Mouse (Mus musculus) embryonic facial prominence, embryonic 13.5 days (tissue): ENCODE data around the gene Cenpb. TPM values are rescaled to one million over a fixed set of nuclear protein-coding genes. Genes with fewer than 3 reads are reported as not detected.

ENCODE experiments used
- ATAC-seq: fragments of 200-750 bp; cut with Nextera tagmentation; 2 replicates; pipeline ENCODE4 v1.8.0; 2017; ENCODE audit warnings: low read depth; ENCODE audit not compliant: insufficient number of reproducible peaks, insufficient read depth, low FRiP score, low TSS enrichment
- H3K27ac ChIP-seq: fragments of 300-500 bp; sonication (generic); 2 replicates; pipeline ENCODE4 v1.5.1; 2015; ENCODE audit warnings: moderate library complexity, mild to moderate bottlenecking, inconsistent platforms
- H3K27me3 ChIP-seq: fragments of 300-500 bp; sonication (generic); 2 replicates; pipeline ENCODE4 v1.6.1; 2015; ENCODE audit warnings: mild to moderate bottlenecking, inconsistent platforms
- H3K36me3 ChIP-seq: fragments of 300-500 bp; sonication (generic); 2 replicates; pipeline ENCODE4 v1.6.1; 2015; ENCODE audit warnings: mild to moderate bottlenecking, inconsistent platforms
- H3K4me1 ChIP-seq: fragments of 300-500 bp; sonication (generic); 2 replicates; pipeline ENCODE4 v1.6.1; 2015; ENCODE audit warnings: inconsistent platforms
- H3K4me2 ChIP-seq: fragments of 300-500 bp; sonication (generic); 2 replicates; pipeline ENCODE4 v1.6.1; 2015; ENCODE audit warnings: moderate library complexity, mild to moderate bottlenecking, inconsistent platforms
- H3K4me3 ChIP-seq: fragments of 300-500 bp; sonication (generic); 2 replicates; pipeline ENCODE4 v1.5.1; 2015; ENCODE audit warnings: mild to moderate bottlenecking, inconsistent platforms
- H3K9ac ChIP-seq: fragments of 300-500 bp; sonication (generic); 2 replicates; pipeline ENCODE4 v1.6.1; 2015; ENCODE audit warnings: mild to moderate bottlenecking, inconsistent platforms
- H3K9me3 ChIP-seq: fragments of 300-500 bp; sonication (generic); 2 replicates; pipeline ENCODE4 v1.6.1; 2016; ENCODE audit warnings: inconsistent platforms
- WGBS: fragments of 180-500 bp; shearing (Covaris S2); methylation state at CpG from one replicate; pipeline ENCODE4 v1.1.7; 2015; ENCODE audit warnings: mixed read lengths; 5-methylcytosine and 5-hydroxymethylcytosine counted together
- polyA plus RNA-seq: library from polyadenylated mRNA; unstranded; fragments of >200 nt; fragmentation: Nextera tagmentation; extraction: Ambion mirVana; gene quantifications from 2 replicates; pipeline ENCODE4 v1.2.1, GENCODE M21; 2015

Cenpb gene
- polyA plus RNA-seq, 1 experiment from 2014 or later = 12.3 TPM

DNA sequence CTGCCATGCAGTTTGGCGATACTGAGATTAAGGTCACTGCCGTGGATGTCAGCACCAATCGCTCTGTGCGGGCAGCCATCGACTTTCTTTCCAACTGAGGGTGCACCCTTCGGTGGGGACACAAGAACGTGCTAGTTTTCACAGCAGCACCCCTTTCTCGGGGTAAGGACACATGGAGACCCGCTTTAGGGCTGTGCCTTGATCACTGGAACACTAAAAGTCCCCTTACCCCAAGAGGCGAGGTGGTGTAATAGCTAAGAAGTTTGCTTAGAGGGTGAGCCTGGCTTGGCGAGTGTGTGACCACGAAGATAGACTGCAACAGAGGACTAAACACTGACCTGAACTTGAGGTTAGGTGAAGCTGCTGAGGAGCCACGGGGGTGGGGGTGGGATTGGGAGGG, 34.7 kb downstream of the Cenpb start:
- no peak overlapping the region for H3K27ac ChIP-seq
- ATAC-seq = no peak

DNA sequence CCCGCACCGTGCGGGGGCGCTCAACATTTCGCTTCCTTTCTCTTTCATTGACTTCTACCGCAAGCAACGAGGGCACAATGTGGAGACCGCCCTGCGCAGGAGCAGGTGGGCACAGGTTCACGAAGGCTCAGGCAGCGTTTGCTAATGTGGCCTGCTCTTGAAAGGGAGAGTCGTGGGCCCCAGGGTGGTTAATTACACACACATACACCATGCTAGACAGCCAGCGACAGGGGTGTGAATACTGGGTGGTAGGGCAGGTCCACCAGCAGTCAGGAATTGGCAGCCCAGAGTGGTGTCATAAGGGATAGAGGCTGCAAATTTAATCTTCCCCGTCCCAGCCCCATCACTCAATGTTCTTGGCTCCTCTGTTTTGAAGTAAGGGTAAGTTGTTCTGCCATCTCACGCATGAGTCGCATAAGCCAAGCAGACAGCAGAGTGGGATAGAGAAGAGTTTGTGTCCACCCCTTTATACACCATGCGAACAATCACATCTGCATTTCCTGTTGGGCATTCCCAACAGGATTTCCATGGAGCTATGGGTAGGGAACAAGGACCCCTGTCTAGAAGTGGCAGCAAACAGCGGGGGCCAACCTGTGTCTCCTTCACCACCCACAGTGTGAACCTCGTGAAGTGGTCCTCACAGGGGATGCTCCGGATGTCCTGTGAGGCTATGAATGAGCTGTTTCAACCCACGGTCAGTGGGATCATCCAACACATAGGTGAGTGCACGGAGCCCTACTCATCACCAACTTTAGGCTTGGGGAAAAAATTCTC, 36.7 kb downstream of the Cenpb start:
- Histone ChIP-seq H3K36me3 (peaks cover 96% of the 10 kb centered on the region), H3K4me3 (no peak overlapping the region), H3K4me2 (no peak overlapping the region), H3K9ac (no peak overlapping the region), H3K27ac (no peak overlapping the region), H3K27me3 (no peaks in the 10 kb centered on the region), H3K4me1 (peaks cover 5% of the 10 kb centered on the region; the same call in 1 of the 2 replicates), H3K9me3 (no peaks in the 10 kb centered on the region)
- 68% methylated on average over 22 of the region's 22 CpGs for WGBS
- no peak for ATAC-seq

More for the DNA sequence above, 34.7 kb downstream of the Cenpb start:
- Histone ChIP-seq H3K4me2 (no peak overlapping the region), H3K27me3 (no peaks in the 10 kb centered on the region), H3K9me3 (no peaks in the 10 kb centered on the region), H3K4me1 (peaks cover 5% of the 10 kb centered on the region; the same call in 1 of the 2 replicates), H3K4me3 (no peak overlapping the region), H3K9ac (no peak overlapping the region), H3K36me3 (peaks cover 90% of the 10 kb centered on the region)
- 68% methylated on average over 13 of the region's 13 CpGs for WGBS

- no peak for ATAC-seq
- Histone ChIP-seq H3K27ac (no peak overlapping the region), H3K36me3 (peaks cover 94% of the 10 kb centered on the region), H3K4me1 (peaks cover 5% of the 10 kb centered on the region; the same call in 1 of the 2 replicates), H3K27me3 (no peaks in the 10 kb centered on the region), H3K9ac (no peak overlapping the region), H3K4me3 (no peak overlapping the region), H3K9me3 (no peaks in the 10 kb centered on the region), H3K4me2 (no peak overlapping the region)
- 35% methylated on average over 18 of the region's 18 CpGs for WGBS
Measured at GRCm38 (mm10) chr2:131142592-131142991, 37.3 kb downstream of the Cenpb start.

GRCm38 (mm10) chr2:131141336-131141986, 38.4 kb downstream of the Cenpb start:
- H3K9ac ChIP-seq = no peak overlapping the region
- H3K36me3 ChIP-seq = peaks cover 89% of the 10 kb centered on the region
- H3K27me3 ChIP-seq = no peaks in the 10 kb centered on the region
- H3K9me3 ChIP-seq = no peaks in the 10 kb centered on the region
- 85% methylated on average over 8 of the region's 8 CpGs for WGBS
- H3K27ac ChIP-seq = no peak overlapping the region
- H3K4me1 ChIP-seq = peaks cover 5% of the 10 kb centered on the region; the same call in 1 of the 2 replicates
- H3K4me3 ChIP-seq = no peak overlapping the region
- no peak for ATAC-seq
- no peak overlapping the region for H3K4me2 ChIP-seq

GRCm38 (mm10) chr2:131140533-131140905, 39.3 kb downstream of the Cenpb start:
- Histone ChIP-seq H3K9ac (no peak overlapping the region), H3K4me3 (no peak overlapping the region), H3K4me2 (no peak overlapping the region), H3K4me1 (peaks cover 5% of the 10 kb centered on the region), H3K9me3 (no peaks in the 10 kb centered on the region), H3K27ac (no peak overlapping the region), H3K36me3 (peaks cover 91% of the 10 kb centered on the region), H3K27me3 (no peaks in the 10 kb centered on the region)
- ATAC-seq = no peak
- WGBS = 73% methylated on average over 5 of the region's 5 CpGs

GRCm38 (mm10) chr2:131139886-131140532, 39.9 kb downstream of the Cenpb start:
- Histone ChIP-seq H3K27ac (no peak overlapping the region), H3K27me3 (no peaks in the 10 kb centered on the region), H3K9ac (no peak overlapping the region), H3K9me3 (no peaks in the 10 kb centered on the region), H3K4me3 (no peak overlapping the region), H3K4me1 (peaks cover 7% of the 10 kb centered on the region), H3K4me2 (no peak overlapping the region), H3K36me3 (peaks cover 91% of the 10 kb centered on the region)
- ATAC-seq = no peak
- 31% methylated on average over 5 of the region's 5 CpGs for WGBS

DNA sequence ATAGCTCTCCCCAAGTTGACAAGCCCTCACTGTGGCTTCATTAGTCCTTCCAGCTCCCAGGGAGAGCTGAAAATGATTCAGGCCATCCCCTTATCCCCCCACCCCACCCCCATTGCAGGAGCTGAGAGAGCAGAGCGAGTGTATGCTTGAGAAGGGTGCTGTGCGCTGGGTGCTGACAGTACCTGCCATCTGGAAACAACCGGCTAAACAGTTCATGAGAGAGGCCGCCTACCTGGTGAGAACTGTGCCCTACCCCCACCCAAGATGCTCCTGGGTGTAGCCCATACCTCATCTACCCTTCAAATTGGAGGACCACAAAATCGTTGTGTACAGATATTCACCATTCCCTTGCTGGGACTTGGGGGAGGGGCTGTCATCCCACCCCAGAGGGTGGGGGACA, 40.6 kb downstream of the Cenpb start:
- 90% methylated on average over 5 of the region's 5 CpGs for WGBS
- no peaks in the 10 kb centered on the region for H3K9me3 ChIP-seq
- no peak overlapping the region for H3K27ac ChIP-seq
- H3K9ac ChIP-seq = no peak overlapping the region
- no peaks in the 10 kb centered on the region for H3K27me3 ChIP-seq
- H3K4me2 ChIP-seq = no peak overlapping the region
- no peak overlapping the region for H3K4me3 ChIP-seq
- peaks cover 14% of the 10 kb centered on the region for H3K4me1 ChIP-seq
- ATAC-seq = no peak
- H3K36me3 ChIP-seq = peaks cover 91% of the 10 kb centered on the region

GRCm38 (mm10) chr2:131138760-131139159, 41.1 kb downstream of the Cenpb start:
- no peak for ATAC-seq
- peaks cover 17% of the 10 kb centered on the region for H3K4me1 ChIP-seq
- H3K27ac ChIP-seq = no peak overlapping the region
- WGBS = 94% methylated on average over 7 of the region's 7 CpGs
- no peaks in the 10 kb centered on the region for H3K9me3 ChIP-seq
- no peak overlapping the region for H3K4me3 ChIP-seq
- no peaks in the 10 kb centered on the region for H3K27me3 ChIP-seq
- no peak overlapping the region for H3K9ac ChIP-seq
- H3K36me3 ChIP-seq = peaks cover 92% of the 10 kb centered on the region
- no peak overlapping the region for H3K4me2 ChIP-seq

DNA sequence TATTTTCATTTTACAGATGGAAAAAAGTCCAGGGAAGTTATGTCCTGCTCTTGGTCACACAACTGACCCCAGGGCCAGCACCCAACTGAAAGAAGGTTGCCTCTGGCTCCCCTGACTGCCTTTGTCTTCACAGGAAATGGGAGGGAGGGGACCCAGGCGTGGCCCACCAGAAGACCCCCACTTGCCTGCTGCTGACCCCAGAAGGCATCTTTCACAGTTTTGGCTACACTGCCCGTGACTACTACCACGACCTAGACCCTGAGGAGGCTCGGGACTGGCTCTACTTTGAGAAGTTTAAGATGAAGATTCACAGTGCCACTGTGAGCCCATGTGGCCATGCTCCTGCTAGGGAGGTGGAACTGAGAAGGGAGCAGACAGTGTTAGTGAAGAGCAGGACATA, 41.6 kb downstream of the Cenpb start:
- Histone ChIP-seq H3K27ac (no peak overlapping the region), H3K4me2 (no peak overlapping the region), H3K27me3 (no peaks in the 10 kb centered on the region), H3K9me3 (no peaks in the 10 kb centered on the region), H3K4me3 (no peak overlapping the region), H3K36me3 (peaks cover 88% of the 10 kb centered on the region), H3K9ac (no peak overlapping the region), H3K4me1 (peaks cover 17% of the 10 kb centered on the region)
- 80% methylated on average over 4 of the region's 4 CpGs for WGBS
- ATAC-seq = no peak

DNA sequence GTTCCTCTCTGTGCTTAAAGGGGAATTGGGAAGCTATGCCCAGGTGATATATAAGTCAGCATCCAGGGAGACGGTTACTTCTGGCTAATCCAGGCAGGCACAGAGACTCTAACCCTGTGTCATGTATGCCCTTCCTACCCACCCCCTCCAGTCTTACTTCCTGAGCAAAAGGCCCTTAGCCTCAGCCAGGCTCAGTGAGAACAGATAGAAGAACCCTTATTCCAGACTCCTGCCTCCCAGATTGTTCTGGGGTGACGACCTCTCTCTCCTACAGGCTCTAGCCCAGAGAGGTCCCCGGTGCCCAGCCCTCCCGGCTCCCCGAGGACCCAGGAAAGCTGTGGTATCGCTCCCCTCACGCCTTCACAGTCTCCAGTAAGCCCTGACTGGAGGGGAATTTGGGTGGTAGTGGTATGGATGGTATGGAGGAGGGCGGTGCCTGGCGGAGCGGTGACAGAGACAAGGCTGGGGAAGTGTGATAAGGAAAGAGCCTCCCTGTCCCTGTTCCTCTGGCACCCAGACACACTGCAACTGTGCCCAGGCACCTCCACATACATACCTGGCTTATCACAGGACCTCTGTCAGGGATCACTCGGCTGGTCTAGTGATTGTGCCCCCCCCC, 44.2 kb downstream of the Cenpb start:
- H3K9me3 ChIP-seq = no peaks in the 10 kb centered on the region
- H3K27me3 ChIP-seq = no peaks in the 10 kb centered on the region
- no peak overlapping the region for H3K27ac ChIP-seq
- H3K9ac ChIP-seq = 0 out of 2 replicates have a peak overlapping the region, but pooled peaks have one; percentile 36
- peaks cover 61% of the 10 kb centered on the region for H3K36me3 ChIP-seq
- 64% methylated on average over 11 of the region's 11 CpGs for WGBS
- peaks cover 19% of the 10 kb centered on the region; the same call in 1 of the 2 replicates for H3K4me1 ChIP-seq
- H3K4me3 ChIP-seq = no peak overlapping the region
- H3K4me2 ChIP-seq = no peak overlapping the region
- ATAC-seq = 0 out of 2 replicates have a peak, but pooled peaks have one; percentile 18

GRCm38 (mm10) chr2:131134826-131135400, 45.0 kb downstream of the Cenpb start:
- WGBS = 64% methylated on average over 8 of the region's 8 CpGs
- no peak overlapping the region for H3K27ac ChIP-seq
- peaks cover 55% of the 10 kb centered on the region for H3K36me3 ChIP-seq

More at GRCm38 (mm10) chr2:131134826-131135400, 45.0 kb downstream of the Cenpb start:
- H3K4me1 ChIP-seq = peaks cover 19% of the 10 kb centered on the region; the same call in 1 of the 2 replicates
- no peak overlapping the region for H3K4me3 ChIP-seq
- no peaks in the 10 kb centered on the region for H3K9me3 ChIP-seq
- no peak overlapping the region for H3K4me2 ChIP-seq
- H3K27me3 ChIP-seq = no peaks in the 10 kb centered on the region
- 0 out of 2 replicates have a peak overlapping the region, but pooled peaks have one; percentile 27 for H3K9ac ChIP-seq
- no peak for ATAC-seq
